In genomic region chr3:146500810-146501201, GRCm38 (mm10) we compare ENCODE assay signal across 8 mouse cellular contexts. TPM values are rescaled to one million over a fixed set of nuclear protein-coding genes. Genes with fewer than 3 reads are reported as not detected.
DNase-seq lines count a peak whose midpoint lies in the region; ATAC-seq and TF ChIP-seq lines count a peak whose summit lies in the region.

No protein-coding gene starts in this region.

- peaks cover 8% of the 10 kb centered on the region; the same call in 1 of the 2 replicates for H3K4me1 ChIP-seq in lung, embryonic 14.5 days (ENCODE audit: insufficient read depth)
- H3K4me1 ChIP-seq in neural tube, embryonic 12.5 days, result peaks cover 17% of the 10 kb centered on the region

- peaks cover 28% of the 10 kb centered on the region for H3K36me3 ChIP-seq in lung, embryonic 14.5 days (ENCODE audit: insufficient read depth)
- peaks cover 22% of the 10 kb centered on the region for H3K36me3 ChIP-seq in neural tube, embryonic 12.5 days

- no peaks in the 10 kb centered on the region for H3K27me3 ChIP-seq in lung, embryonic 14.5 days (ENCODE audit: insufficient read depth, low read length)
- H3K27me3 ChIP-seq in neural tube, embryonic 12.5 days (replicated peaks), result no peaks in the 10 kb centered on the region

- peak overlapping the region; percentile 84 for H3K4me3 ChIP-seq in lung, embryonic 14.5 days (ENCODE audit: low read depth, low read length)
- H3K4me3 ChIP-seq in neural tube, embryonic 12.5 days, result peak overlapping the region; percentile 68

- DNase-seq in lung, embryonic 14.5 days, result no peak
- no peak for DNase-seq in lung, postnatal 14 days
- peak; percentile 14 for DNase-seq in embryo, embryonic 10.5 days (ENCODE audit: low spot score)
- no peak for DNase-seq in frontal cortex, adult 2 months (ENCODE audit: extremely low spot score in 1 of 2, low spot score in 1 of 2)
- no peak for DNase-seq in right cerebral cortex, postnatal 10 days (ENCODE audit: low spot score in 2 of 2)
- no peak for DNase-seq in Muller cell, postnatal 12 days (ENCODE audit: inconsistent ontology term)

- no peak for ATAC-seq in lung, embryonic 14.5 days (ENCODE audit: insufficient read depth)
- peak; percentile 16 for ATAC-seq in inflammation-experienced regulatory T-cells, adult 6 months
- no peak for ATAC-seq in neural tube, embryonic 12.5 days (ENCODE audit: low FRiP score, low read depth)

- peak overlapping the region; percentile 96 for H3K9ac ChIP-seq in lung, embryonic 14.5 days
- peak overlapping the region; percentile 85 for H3K9ac ChIP-seq in neural tube, embryonic 12.5 days

- H3K4me2 ChIP-seq in lung, embryonic 14.5 days, result peak overlapping the region; percentile 85
- H3K4me2 ChIP-seq in neural tube, embryonic 12.5 days (replicated peaks), result peak overlapping the region; percentile 70

- 4% methylated on average over 5 of the region's 5 CpGs for WGBS in lung, embryonic 14.5 days
- WGBS in neural tube, embryonic 12.5 days, result 11% methylated on average over 5 of the region's 5 CpGs

- peak overlapping the region; percentile 97 for H3K27ac ChIP-seq in lung, embryonic 14.5 days (ENCODE audit: low read depth)
- H3K27ac ChIP-seq in neural tube, embryonic 12.5 days, result no peak overlapping the region

- no peaks in the 10 kb centered on the region for H3K9me3 ChIP-seq in lung, embryonic 14.5 days (ENCODE audit: low read depth, low read length)
- no peaks in the 10 kb centered on the region for H3K9me3 ChIP-seq in neural tube, embryonic 12.5 days

- no peak for TF ChIP-seq CTCF in lung, embryonic 14.5 days (IDR thresholded peaks at IDR 0.05; ENCODE audit: low read depth)

RNA-seq across cellular contexts. Expression of gene Gng5, which starts 1.2 kb away (rescaled TPM):
- 887 and 951 TPM in 2 replicates for polyA plus RNA-seq in lung, embryonic 14.5 days (2014; fragmentation: Nextera tagmentation; extraction: Ambion mirVana)
- 100 to 1,000 TPM; 359 to 368 (median 360) TPM for polyA plus RNA-seq in inflammation-experienced regulatory T-cells, adult 6 months (2017; shearing (Covaris generic))
- 756 and 823 TPM in 2 replicates for polyA plus RNA-seq in neural tube, embryonic 12.5 days (2016; fragmentation: Nextera tagmentation; extraction: Ambion mirVana)
- 93.6 and 102 TPM in 2 replicates for polyA plus RNA-seq in frontal cortex, adult 2 months (2012; rRNA removed)

RNA-seq across cellular contexts. Expression of gene Spata1, which starts 1.3 kb away (rescaled TPM):
- 4.2 and 4.8 TPM in 2 replicates for polyA plus RNA-seq in lung, embryonic 14.5 days (2014; fragmentation: Nextera tagmentation; extraction: Ambion mirVana)
- 10 to 100 TPM in 1 of 3 experiments, 1 to 10 TPM in 2; 7.9 to 10.4 (median 9.6) TPM for polyA plus RNA-seq in inflammation-experienced regulatory T-cells, adult 6 months (2017; shearing (Covaris generic))
- polyA plus RNA-seq in neural tube, embryonic 12.5 days (2016; fragmentation: Nextera tagmentation; extraction: Ambion mirVana), result 7.6 and 8.0 TPM in 2 replicates
- polyA plus RNA-seq in frontal cortex, adult 2 months (2012; rRNA removed), result 3.4 and 4.7 TPM in 2 replicates

RNA-seq across cellular contexts. Expression of gene Rpf1, which starts 20.4 kb away (rescaled TPM):
- polyA plus RNA-seq in lung, embryonic 14.5 days (2014; fragmentation: Nextera tagmentation; extraction: Ambion mirVana), result 55.7 and 56.1 TPM in 2 replicates
- polyA plus RNA-seq in inflammation-experienced regulatory T-cells, adult 6 months (2017; shearing (Covaris generic)), result 10 to 100 TPM; 47.4 to 53.6 (median 50.6) TPM
- 61.9 and 62.5 TPM in 2 replicates for polyA plus RNA-seq in neural tube, embryonic 12.5 days (2016; fragmentation: Nextera tagmentation; extraction: Ambion mirVana)
- 18.9 and 19.7 TPM in 2 replicates for polyA plus RNA-seq in frontal cortex, adult 2 months (2012; rRNA removed)

RNA-seq across cellular contexts. Expression of gene Ctbs, which starts 51.2 kb away (rescaled TPM):
- polyA plus RNA-seq in lung, embryonic 14.5 days (2014; fragmentation: Nextera tagmentation; extraction: Ambion mirVana), result 8.9 and 10.4 TPM in 2 replicates
- 10 to 100 TPM in 1 of 3 experiments, 1 to 10 TPM in 2; 5.9 to 10.2 (median 7.2) TPM for polyA plus RNA-seq in inflammation-experienced regulatory T-cells, adult 6 months (2017; shearing (Covaris generic))
- polyA plus RNA-seq in neural tube, embryonic 12.5 days (2016; fragmentation: Nextera tagmentation; extraction: Ambion mirVana), result 5.2 and 5.6 TPM in 2 replicates
- 5.1 and 6.0 TPM in 2 replicates for polyA plus RNA-seq in frontal cortex, adult 2 months (2012; rRNA removed)
